Mouse (Mus musculus) macrophage (primary cell): ENCODE data around the gene Phkb. TPM values are rescaled to one million over a fixed set of nuclear protein-coding genes. Genes with fewer than 3 reads are reported as not detected.
"Not testable (repeated sequence)": the region's sequence is repeated elsewhere in the genome, so short reads cannot be mapped to it uniquely, and the experiment has no call there.

Experiments
- H3K27ac ChIP-seq: fragments of 350-480 bp; formaldehyde crosslinking; 2 replicates; pipeline ENCODE4 v1.9.0; 2021
- H3K36me3 ChIP-seq: fragments of 350-480 bp; formaldehyde crosslinking; 2 replicates; pipeline ENCODE4 v1.9.0; 2021; ENCODE audit errors: inconsistent target
- H3K4me3 ChIP-seq: fragments of 350-480 bp; formaldehyde crosslinking; 2 replicates; pipeline ENCODE4 v1.9.0; 2021; ENCODE audit errors: inconsistent target
- H3K79me2 ChIP-seq: fragments of 350-480 bp; formaldehyde crosslinking; 2 replicates; pipeline ENCODE4 v1.9.0; 2021; ENCODE audit errors: inconsistent target
- WGBS: methylation state at CpG from one replicate; pipeline ENCODE4 v1.1.7; 2026; ENCODE audit warnings: inconsistent platforms; ENCODE audit not compliant: missing documents; 5-methylcytosine and 5-hydroxymethylcytosine counted together
- polyA plus RNA-seq: library from polyadenylated mRNA; stranded (reverse); fragments of 250-400 nt; gene quantifications from 3 replicates; pipeline ENCODE4 v1.2.4, GENCODE M21; 2018; ENCODE audit warnings: inconsistent platforms
- total RNA-seq, 78 experiments: library from RNA; depleted of rRNA; stranded (reverse); fragments of 250-400 nt; gene quantifications; 1 replicate in 9 of 78; 2 replicates in 24 of 78; 3 replicates in 43 of 78; 4 replicates in 2 of 78; pipeline ENCODE4 v1.2.4; 2018; ENCODE audit warnings: inconsistent platforms in 56 of 78

Phkb gene
- total RNA-seq (2018; cell fraction: chromatin; rRNA removed) = 100 to 1,000 TPM in 11 of 26 experiments, 10 to 100 TPM in 15; 10.6 to 125 (median 97.7) TPM
- total RNA-seq (2018; cell fraction: cytosol; rRNA removed) = 10 to 100 TPM; 16.6 to 31.6 (median 25.8) TPM
- total RNA-seq (2018; cell fraction: nucleus; rRNA removed) = 10 to 100 TPM; 12.6 to 96.0 (median 58.1) TPM
- polyA plus RNA-seq = 24.2 to 26.7 TPM (median 24.8 TPM) in 3 replicates

- H3K79me2 ChIP-seq = peaks cover 41% of the 10 kb centered on the region; the same call in 1 of the 2 replicates
- peak within 1 kb of the TSS; percentile 96 for H3K4me3 ChIP-seq
- under 1% methylated on average over 52 of the region's 54 CpGs for WGBS
- peaks cover 7% of the 10 kb centered on the region; the same call in 1 of the 2 replicates for H3K36me3 ChIP-seq
- peak within 1 kb of the TSS; percentile 81 for H3K27ac ChIP-seq
Observed at GRCm38 (mm10) chr8:85840657-85841488, at the start of gene Phkb, which contains the start of gene Itfg1. TSS of gene Phkb (plus strand) at chr8:85840959. TSS of gene Itfg1 (minus strand) at chr8:85840921.

GRCm38 (mm10) chr8:85796392-85796791 lies 44.4 kb upstream of the Phkb start:
- H3K36me3 ChIP-seq, H3K4me3 ChIP-seq, H3K79me2 ChIP-seq, H3K27ac ChIP-seq: not testable (repeated sequence)
- WGBS = 100% methylated on average over 1 of the region's 1 CpGs

DNA sequence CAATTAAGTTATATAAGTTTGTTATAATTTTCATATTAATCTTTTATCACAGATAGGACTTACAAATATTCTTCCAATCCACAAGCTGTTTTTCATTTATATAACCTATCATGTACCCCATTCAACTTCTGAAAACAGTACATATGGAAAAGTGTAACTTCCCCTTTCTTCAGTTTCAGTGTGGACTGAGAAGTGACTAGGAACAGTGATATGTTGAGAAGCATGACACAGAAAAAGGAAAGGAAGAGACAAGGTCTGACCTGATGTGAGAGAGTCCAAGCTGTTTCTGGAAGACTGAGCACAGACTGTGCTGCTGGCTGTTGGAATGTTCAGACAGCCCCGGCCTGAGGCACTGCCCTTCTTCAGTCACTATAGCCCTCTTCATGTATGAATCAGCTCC lies 40.6 kb upstream of the Phkb start:
- Histone ChIP-seq H3K27ac (no peak overlapping the region), H3K4me3 (no peak overlapping the region), H3K79me2 (no peaks in the 10 kb centered on the region), H3K36me3 (no peaks in the 10 kb centered on the region)
- 27% methylated on average over 1 of the region's 1 CpGs for WGBS

DNA sequence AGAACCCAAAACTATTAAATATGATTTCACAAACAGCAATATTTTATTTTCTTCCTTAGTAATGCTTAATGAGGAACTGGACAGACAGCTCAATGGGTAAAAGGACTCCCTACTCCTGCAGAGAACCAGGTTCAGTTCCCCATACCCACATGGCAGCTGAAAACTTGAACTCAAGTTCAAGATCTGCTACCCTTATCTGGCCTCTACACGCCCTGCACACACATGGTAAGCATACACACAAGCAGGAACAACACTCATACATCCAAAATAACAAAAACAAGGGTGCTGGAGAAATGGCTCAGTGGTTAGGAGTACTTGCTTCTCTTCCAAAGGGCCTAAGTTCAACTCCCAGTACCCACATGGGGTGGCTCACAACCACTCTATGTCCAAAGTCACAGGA lies 39.4 kb upstream of the Phkb start:
- no peak overlapping the region for H3K4me3 ChIP-seq
- H3K27ac ChIP-seq = no peak overlapping the region
- 95% methylated on average over 1 of the region's 1 CpGs for WGBS
- H3K36me3 ChIP-seq = no peaks in the 10 kb centered on the region
- no peaks in the 10 kb centered on the region for H3K79me2 ChIP-seq

- Histone ChIP-seq H3K27ac (no peak overlapping the region), H3K79me2 (no peaks in the 10 kb centered on the region), H3K4me3 (no peak overlapping the region), H3K36me3 (peaks cover 10% of the 10 kb centered on the region)
Observed at GRCm38 (mm10) chr8:85813621-85814020, 27.1 kb upstream of the Phkb start.

DNA sequence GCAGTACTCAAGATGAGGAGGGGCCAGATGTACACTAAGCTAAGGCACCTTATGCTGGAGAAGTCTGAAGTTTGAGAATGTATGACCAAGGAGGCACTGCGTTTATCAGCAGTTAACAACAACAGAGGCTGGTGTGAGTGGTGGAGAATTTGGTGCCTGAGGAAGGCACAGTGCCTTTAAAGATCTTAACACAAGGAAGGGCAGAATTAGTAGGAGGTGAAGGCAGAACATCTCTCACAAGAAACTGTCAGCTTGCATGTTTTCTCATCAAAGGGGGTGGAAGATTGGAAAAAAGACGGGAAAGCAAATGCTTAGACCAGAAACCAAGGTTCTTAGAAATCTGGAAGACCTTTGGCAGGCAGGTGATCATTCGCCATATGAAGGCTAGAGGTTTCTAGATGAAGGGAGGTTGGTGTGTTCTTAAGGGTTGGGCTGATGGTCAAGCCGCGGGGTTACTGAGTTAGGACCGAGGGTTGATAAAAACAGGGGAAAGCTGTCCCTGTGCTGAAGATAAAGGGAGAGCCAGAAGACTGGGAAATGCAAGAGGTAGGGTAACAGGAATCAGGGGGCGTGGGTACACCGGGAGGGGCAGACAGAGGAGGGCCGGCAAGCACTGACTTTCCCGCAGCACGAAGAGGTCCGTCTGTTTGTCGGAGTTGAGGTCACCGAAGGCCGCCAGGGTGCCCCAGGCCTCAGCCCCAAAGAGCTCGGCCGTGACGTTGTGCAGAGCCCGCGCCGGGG lies 673 bp upstream of the Phkb start:
- WGBS = 2% methylated on average over 21 of the region's 21 CpGs

GRCm38 (mm10) chr8:85841489-85841795 lies 683 bp downstream of the Phkb start:
- peak overlapping the region; percentile 96 for H3K4me3 ChIP-seq
- peaks cover 5% of the 10 kb centered on the region; the same call in 1 of the 2 replicates for H3K36me3 ChIP-seq
- 0% methylated on average over 4 of the region's 4 CpGs for WGBS
- H3K79me2 ChIP-seq = peaks cover 41% of the 10 kb centered on the region; the same call in 1 of the 2 replicates
- peak overlapping the region; percentile 81 for H3K27ac ChIP-seq

More for the DNA sequence above, 673 bp upstream of the Phkb start:
- Histone ChIP-seq H3K36me3 (peaks cover 14% of the 10 kb centered on the region; the same call in 1 of the 2 replicates), H3K27ac (peak overlapping the region; percentile 54), H3K4me3 (peak overlapping the region; percentile 96), H3K79me2 (peaks cover 41% of the 10 kb centered on the region; the same call in 1 of the 2 replicates)

DNA sequence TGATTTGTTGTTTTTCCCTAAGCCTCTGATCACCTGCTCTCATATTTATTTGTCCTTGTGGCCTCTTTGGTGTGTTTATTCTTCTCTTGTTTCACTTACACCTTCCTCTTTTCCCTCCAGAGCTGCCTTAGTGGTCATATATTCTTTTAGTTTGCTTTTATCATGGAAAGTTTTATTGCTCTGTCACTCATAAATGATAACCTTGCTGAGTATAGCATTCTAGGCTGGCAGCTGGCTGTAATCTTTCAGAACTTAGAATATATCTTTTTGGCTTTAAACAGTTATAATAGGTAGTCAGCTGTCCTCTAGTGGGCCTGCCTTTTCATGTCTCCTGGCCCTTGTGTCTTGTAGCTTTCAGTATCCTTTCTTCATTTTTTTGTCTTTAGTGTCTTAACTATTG lies 5.1 kb downstream of the Phkb start:
- Histone ChIP-seq H3K79me2 (peaks cover 36% of the 10 kb centered on the region; the same call in 1 of the 2 replicates), H3K36me3 (0 out of 2 replicates have a peak, but pooled peaks cover 4% of the 10 kb centered on the region), H3K27ac (no peak overlapping the region), H3K4me3 (no peak overlapping the region)

GRCm38 (mm10) chr8:85854220-85855123 lies 13.7 kb downstream of the Phkb start:
- H3K36me3 ChIP-seq = no peaks in the 10 kb centered on the region
- H3K27ac ChIP-seq = no peak overlapping the region
- H3K4me3 ChIP-seq = no peak overlapping the region
- H3K79me2 ChIP-seq = no peaks in the 10 kb centered on the region
- WGBS = 97% methylated on average over 19 of the region's 19 CpGs

DNA sequence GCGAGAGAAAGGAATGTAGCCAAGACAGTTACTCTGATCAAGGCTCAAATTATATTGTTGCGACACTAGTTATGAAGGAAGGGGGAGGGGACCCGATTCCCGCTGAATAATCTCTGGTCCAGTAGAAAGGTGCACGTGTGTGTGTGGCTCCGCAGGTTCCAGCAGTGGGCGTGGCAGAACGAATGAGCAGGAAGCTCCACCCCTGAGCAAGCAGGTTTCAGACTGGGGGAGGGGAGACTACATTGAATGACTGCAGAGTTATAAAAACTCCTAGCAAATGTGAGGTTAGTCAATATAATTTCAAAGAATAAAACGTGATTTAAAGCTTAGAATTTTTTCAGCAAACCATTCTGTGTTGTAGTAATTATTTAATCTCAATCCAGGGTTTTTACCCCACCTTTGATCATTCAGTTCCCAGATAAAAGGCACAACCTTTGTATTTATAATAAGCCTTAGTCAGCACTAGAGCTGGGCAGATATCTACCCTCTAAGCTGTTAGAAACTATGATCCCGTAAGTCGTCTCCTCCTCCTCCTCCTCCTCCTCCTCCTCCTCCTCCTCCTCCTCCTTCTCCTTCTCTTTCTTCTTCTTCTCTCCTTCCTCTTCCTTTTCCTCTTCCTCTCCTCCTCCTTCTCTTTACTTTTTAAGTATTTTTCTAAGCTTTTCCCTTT lies 16.6 kb downstream of the Phkb start:
- H3K79me2 ChIP-seq, H3K4me3 ChIP-seq, H3K27ac ChIP-seq, H3K36me3 ChIP-seq: not testable (repeated sequence)
- 57% methylated on average over 9 of the region's 11 CpGs for WGBS

DNA sequence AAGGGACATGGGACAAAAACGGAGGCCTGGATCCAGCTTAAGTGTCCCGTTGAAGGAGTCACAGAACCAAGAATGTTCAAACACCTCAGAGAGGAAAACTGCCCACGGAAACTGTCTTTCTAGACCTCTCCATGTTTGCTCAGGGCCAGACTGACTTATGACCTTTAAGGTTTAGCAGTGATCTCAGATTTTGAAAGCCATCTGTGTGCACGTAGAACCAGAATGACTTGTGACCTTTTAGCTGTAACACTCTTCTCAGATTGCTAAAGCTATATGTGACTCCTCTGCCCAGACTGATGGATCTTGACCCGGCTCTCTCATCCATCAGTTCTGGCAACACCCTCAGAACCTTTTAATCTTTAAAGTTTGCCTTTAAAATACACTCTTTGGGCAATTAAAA lies 19.9 kb downstream of the Phkb start:
- no peaks in the 10 kb centered on the region for H3K79me2 ChIP-seq
- H3K36me3 ChIP-seq = no peaks in the 10 kb centered on the region
- no peak overlapping the region for H3K4me3 ChIP-seq
- H3K27ac ChIP-seq = no peak overlapping the region
- 86% methylated on average over 5 of the region's 5 CpGs for WGBS

DNA sequence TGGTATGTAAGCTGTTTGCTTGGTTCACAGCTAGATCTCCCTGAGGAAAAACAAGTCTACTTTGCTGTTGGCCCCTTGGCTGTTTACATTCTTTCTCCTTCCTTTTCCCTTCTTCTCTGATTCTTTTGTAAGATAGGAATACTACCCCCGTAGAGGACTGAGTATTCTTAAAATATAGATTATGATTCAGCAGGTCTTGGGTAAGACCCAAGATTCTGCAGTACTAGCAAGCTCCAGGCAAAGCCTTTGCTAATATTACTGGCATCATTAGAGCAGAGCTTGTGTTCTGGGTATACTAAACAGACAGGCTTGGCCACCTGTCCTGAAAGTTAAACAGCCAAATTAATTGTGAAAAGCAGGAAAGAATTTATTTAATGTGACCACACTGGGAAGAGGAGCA lies 21.6 kb downstream of the Phkb start:
- Histone ChIP-seq H3K36me3 (no peaks in the 10 kb centered on the region), H3K27ac (no peak overlapping the region), H3K79me2 (no peaks in the 10 kb centered on the region), H3K4me3 (no peak overlapping the region)
- WGBS = 50% methylated on average over 1 of the region's 1 CpGs

GRCm38 (mm10) chr8:85871660-85872059 lies 30.9 kb downstream of the Phkb start:
- Histone ChIP-seq H3K27ac (no peak overlapping the region), H3K79me2 (no peaks in the 10 kb centered on the region), H3K36me3 (no peaks in the 10 kb centered on the region), H3K4me3 (no peak overlapping the region)
- WGBS = 80% methylated on average over 2 of the region's 2 CpGs

GRCm38 (mm10) chr8:85877976-85878375 lies 37.2 kb downstream of the Phkb start:
- Histone ChIP-seq H3K36me3 (no peaks in the 10 kb centered on the region; the same call in 1 of the 2 replicates), H3K4me3 (no peak overlapping the region), H3K79me2 (no peaks in the 10 kb centered on the region), H3K27ac (no peak overlapping the region)
- WGBS = 97% methylated on average over 8 of the region's 8 CpGs
